Mouse (Mus musculus) heart, embryonic 14.5 days (tissue): ENCODE measurements around the gene Ccdc28b. TPM values are rescaled to one million over a fixed set of nuclear protein-coding genes. Genes with fewer than 3 reads are reported as not detected.

Experiments
- ATAC-seq: fragments of 200-750 bp; cut with Nextera tagmentation; 2 replicates; pipeline ENCODE4 v1.8.0; 2017; ENCODE audit warnings: low read depth, moderate TSS enrichment; ENCODE audit not compliant: insufficient number of reproducible peaks, insufficient read depth, low FRiP score
- H3K27ac ChIP-seq, 2 experiments: fragments of 200-500 bp in 1 of 2; fragments of 300-500 bp in 1 of 2; sonication (generic) in 1 of 2; replicated peaks in 1 of 2; 2 replicates each; pipeline ENCODE4 v1.5.1; 2012 to 2014; ENCODE audit warnings: low read depth in 2 of 2, low read length in 2 of 2, control low read depth in 1 of 2, mild to moderate bottlenecking in 1 of 2, mixed read lengths in 1 of 2; ENCODE audit not compliant: control insufficient read depth in 1 of 2, insufficient read depth in 1 of 2
- H3K27me3 ChIP-seq: fragments of 300-500 bp; sonication (generic); 2 replicates; pipeline ENCODE4 v1.6.1; 2014; ENCODE audit warnings: mild to moderate bottlenecking, low read length, control low read depth; ENCODE audit not compliant: control insufficient read depth, insufficient read depth
- H3K36me3 ChIP-seq: fragments of 300-500 bp; sonication (generic); 2 replicates; pipeline ENCODE4 v1.6.1; 2014; ENCODE audit warnings: mild to moderate bottlenecking, control low read depth, low read length, mixed read lengths; ENCODE audit not compliant: control insufficient read depth, insufficient read depth
- H3K4me1 ChIP-seq, 2 experiments: fragments of 200-500 bp in 1 of 2; fragments of 300-500 bp in 1 of 2; sonication (generic) in 1 of 2; 2 replicates each; pipeline ENCODE4 v1.6.1; 2012 to 2014; ENCODE audit warnings: low read length in 2 of 2, control low read depth in 1 of 2, mixed read lengths in 1 of 2; ENCODE audit not compliant: control insufficient read depth in 2 of 2, insufficient read depth in 2 of 2
- H3K4me2 ChIP-seq: fragments of 300-500 bp; sonication (generic); 2 replicates; pipeline ENCODE4 v1.6.1; 2014; ENCODE audit warnings: mild to moderate bottlenecking, low read length
- H3K4me3 ChIP-seq, 2 experiments: fragments of 200-500 bp in 1 of 2; fragments of 300-500 bp in 1 of 2; sonication (generic) in 1 of 2; 2 replicates each; pipeline ENCODE4 v1.5.1; 2012 to 2014; ENCODE audit warnings: low read length in 2 of 2, mild to moderate bottlenecking in 2 of 2, control low read depth in 1 of 2, low read depth in 1 of 2, moderate library complexity in 1 of 2; ENCODE audit not compliant: control insufficient read depth in 1 of 2, insufficient read depth in 1 of 2
- H3K9ac ChIP-seq: fragments of 300-500 bp; sonication (generic); 2 replicates; pipeline ENCODE4 v1.6.1; 2014; ENCODE audit warnings: mild to moderate bottlenecking, low read length
- H3K9me3 ChIP-seq: fragments of 300-500 bp; sonication (generic); 2 replicates; pipeline ENCODE4 v1.6.1; 2016; ENCODE audit warnings: low read length, control low read depth; ENCODE audit not compliant: control insufficient read depth
- WGBS: fragments of 180-500 bp; shearing (Covaris S2); extraction: QIAGEN DNeasy Blood & Tissue Kit; methylation state at CpG from one replicate; pipeline ENCODE4 v1.1.7; 2014; 5-methylcytosine and 5-hydroxymethylcytosine counted together
- polyA plus RNA-seq: library from polyadenylated mRNA; unstranded; fragments of >200 nt; fragmentation: Nextera tagmentation; extraction: Ambion mirVana; gene quantifications from 2 replicates; pipeline ENCODE4 v1.2.1, GENCODE M21; 2014

The Ccdc28b gene
- polyA plus RNA-seq, 1 experiment from 2014 or later = 53.3 TPM

DNA sequence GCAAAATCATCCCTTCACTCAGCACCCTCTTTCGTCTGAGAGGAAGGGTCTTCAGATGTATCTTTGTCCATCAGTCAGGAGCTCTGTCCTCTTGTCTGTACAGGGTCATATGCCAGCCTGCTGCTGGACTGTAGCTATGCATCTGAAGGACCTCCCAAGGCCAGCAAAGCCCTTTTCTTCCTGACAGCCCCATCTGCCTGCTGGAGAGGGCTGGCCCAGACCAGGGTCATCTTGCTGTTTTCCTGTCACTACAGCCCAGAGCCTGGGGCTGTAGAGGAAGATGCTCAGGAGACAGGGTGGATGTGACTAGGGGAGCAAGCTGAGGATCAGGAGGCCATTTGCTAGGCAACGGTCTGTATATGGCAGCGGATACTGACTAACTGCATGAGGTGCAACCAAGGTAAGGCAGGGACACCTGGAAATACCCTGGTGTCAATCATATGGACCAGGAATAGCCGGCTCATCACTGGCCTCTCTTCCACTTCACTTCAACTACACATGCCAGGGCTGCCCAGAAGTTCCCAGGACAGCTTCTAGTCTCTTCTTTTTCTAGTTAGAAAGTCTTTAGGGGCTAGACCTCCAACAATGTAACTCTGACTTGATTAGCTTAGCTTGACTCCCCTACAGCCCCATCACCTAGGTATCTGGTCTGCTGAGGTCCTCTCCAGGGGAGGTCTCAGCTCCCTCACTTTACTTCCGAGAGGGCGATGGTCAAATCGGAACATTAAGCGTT is 778 bp downstream of the Ccdc28b start:
- Histone ChIP-seq H3K4me2 (peak overlapping the region; percentile 81), H3K4me3 (peak overlapping the region; percentile 65 to 82), H3K27me3 (no peaks in the 10 kb centered on the region), H3K27ac (peak overlapping the region in 1 of 2 experiments; percentile 89; a peak in 2 of 4 replicates), H3K4me1 (peaks cover 21 to 26% of the 10 kb centered on the region in 2 experiments; a peak in 3 of 4 replicates), H3K36me3 (peaks cover 28% of the 10 kb centered on the region), H3K9ac (peak overlapping the region; percentile 78), H3K9me3 (no peaks in the 10 kb centered on the region)
- WGBS = 12% methylated on average over 8 of the region's 8 CpGs
- no peak for ATAC-seq

DNA sequence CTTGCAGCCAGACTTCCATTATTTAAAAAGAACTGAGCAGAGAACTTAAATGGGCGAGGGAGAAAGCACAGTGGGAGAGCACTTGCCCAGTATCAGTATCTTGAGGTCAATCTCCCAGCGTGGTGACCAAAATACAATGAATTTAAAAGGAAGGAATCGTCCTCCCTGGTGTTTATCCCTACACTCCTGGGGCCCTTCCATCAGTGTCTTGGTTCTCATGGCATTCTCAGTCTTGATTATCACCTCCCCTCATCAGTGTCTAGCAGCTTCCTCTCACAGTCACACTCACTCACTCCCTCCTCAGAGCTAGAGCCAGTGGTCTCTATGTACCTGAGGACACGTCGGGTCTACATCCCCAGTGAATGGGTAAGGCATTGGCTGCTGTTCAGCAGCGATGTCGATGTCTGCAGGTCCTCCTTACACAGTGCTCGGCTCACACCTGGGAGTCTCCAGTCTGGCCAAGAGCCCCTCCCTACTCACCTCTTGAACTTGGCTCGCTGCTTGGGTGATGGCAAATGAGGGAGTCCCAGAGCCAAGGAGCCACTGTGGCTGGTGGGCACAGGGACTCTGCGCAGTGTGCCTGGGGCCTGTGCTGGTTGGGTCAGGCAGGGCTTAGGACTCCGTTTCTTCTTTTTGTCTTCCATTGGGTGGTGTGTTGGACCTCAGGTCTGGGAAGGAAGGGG is 1.5 kb downstream of the Ccdc28b start:
- ATAC-seq = no peak
- Histone ChIP-seq H3K27me3 (no peaks in the 10 kb centered on the region), H3K9me3 (no peaks in the 10 kb centered on the region), H3K36me3 (peaks cover 22% of the 10 kb centered on the region), H3K4me3 (peak overlapping the region in 1 of 2 experiments; percentile 65; a peak in 1 of 4 replicates), H3K9ac (no peak overlapping the region), H3K4me1 (peaks cover 22 to 30% of the 10 kb centered on the region in 2 experiments; a peak in 3 of 4 replicates), H3K27ac (no peak overlapping the region; a peak in 1 of 4 replicates), H3K4me2 (peak overlapping the region; percentile 81)
- WGBS = 67% methylated on average over 11 of the region's 11 CpGs

DNA sequence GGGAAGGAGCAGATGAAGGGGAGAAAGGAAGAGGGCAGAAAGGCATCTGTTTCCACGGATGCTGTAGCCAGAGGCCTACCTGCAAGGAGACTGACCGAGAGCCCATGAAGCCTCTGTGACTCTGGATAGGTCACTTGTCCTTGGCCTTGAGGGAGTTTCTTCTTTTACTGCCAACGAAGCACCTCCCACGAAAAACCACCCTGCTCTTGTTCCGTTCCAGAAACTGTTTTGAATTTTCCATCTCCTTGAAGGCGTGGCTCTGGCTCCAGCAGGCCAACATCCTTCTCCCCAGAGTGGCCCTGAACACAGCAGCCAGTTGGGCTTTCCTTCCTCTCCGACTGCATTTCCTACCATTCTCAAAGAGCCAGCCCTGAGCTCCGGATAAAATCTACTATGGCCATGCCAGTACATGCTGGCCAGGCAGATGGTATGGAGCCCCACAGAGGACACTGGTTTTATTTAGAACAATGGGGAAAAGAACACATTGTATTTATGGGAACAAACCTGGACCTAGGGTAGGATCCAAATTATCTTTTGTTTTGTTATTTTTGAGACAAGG is 2.4 kb downstream of the Ccdc28b start:
- no peak for ATAC-seq
- H3K36me3 ChIP-seq = peaks cover 22% of the 10 kb centered on the region
- peak overlapping the region; percentile 24 to 62 for H3K27ac ChIP-seq
- H3K9ac ChIP-seq = no peak overlapping the region
- H3K4me2 ChIP-seq = peak overlapping the region; percentile 32
- no peaks in the 10 kb centered on the region for H3K9me3 ChIP-seq
- H3K4me1 ChIP-seq = peaks cover 22 to 30% of the 10 kb centered on the region in 2 experiments; a peak in 3 of 4 replicates
- H3K27me3 ChIP-seq = no peaks in the 10 kb centered on the region
- WGBS = 64% methylated on average over 8 of the region's 8 CpGs
- H3K4me3 ChIP-seq = no peak overlapping the region

DNA sequence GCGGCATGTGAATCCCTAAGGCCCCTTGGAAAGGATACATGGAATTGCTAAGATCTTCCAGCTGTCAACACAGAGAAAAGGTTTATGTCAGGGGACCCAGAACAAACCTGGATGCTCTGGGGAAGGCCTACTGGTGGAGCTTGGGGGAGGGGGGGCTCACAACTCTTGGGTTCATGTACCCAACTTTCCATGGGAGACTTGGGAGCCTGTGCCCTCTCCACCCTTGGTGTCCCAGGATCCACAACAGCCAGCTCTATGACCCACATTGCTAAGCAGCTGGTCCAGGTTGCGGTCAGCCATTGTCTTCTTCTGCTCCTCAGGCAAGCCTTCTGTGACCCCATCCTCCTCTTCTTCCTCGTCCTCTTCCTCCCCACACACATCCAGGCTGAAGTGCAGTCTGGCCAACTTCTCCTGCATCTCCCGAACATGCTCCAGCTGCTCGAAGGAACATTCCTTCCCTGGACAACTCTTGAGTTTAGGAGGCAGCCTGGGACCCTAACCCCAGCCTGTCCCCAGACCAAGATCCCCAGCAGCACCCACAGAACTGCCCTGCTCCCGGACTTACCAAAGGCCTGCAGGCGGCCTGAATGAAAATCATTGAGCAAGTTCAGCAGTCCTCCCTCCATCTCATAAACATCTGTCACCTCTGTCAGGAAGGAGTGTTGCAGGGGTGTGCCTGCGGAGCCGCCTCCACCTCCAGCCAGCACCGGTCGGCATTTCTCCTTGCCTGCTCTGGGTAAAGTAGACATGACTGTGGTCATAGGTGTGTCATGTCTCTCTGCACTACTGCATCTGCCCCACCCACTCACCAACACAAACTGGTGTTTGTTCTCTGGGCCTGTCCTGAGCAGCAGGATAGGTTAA is 3.1 kb downstream of the Ccdc28b start:
- peak overlapping the region; percentile 8; the same call in 1 of the 2 replicates for H3K9ac ChIP-seq
- no peaks in the 10 kb centered on the region for H3K9me3 ChIP-seq
- 81% methylated on average over 11 of the region's 11 CpGs for WGBS
- no peaks in the 10 kb centered on the region for H3K27me3 ChIP-seq
- H3K36me3 ChIP-seq = peaks cover 24% of the 10 kb centered on the region
- H3K27ac ChIP-seq = peak overlapping the region in 1 of 2 experiments; percentile 62
- no peak for ATAC-seq
- peak overlapping the region; percentile 32 for H3K4me2 ChIP-seq
- peaks cover 22 to 29% of the 10 kb centered on the region in 2 experiments; a peak in 3 of 4 replicates for H3K4me1 ChIP-seq
- H3K4me3 ChIP-seq = no peak overlapping the region

DNA sequence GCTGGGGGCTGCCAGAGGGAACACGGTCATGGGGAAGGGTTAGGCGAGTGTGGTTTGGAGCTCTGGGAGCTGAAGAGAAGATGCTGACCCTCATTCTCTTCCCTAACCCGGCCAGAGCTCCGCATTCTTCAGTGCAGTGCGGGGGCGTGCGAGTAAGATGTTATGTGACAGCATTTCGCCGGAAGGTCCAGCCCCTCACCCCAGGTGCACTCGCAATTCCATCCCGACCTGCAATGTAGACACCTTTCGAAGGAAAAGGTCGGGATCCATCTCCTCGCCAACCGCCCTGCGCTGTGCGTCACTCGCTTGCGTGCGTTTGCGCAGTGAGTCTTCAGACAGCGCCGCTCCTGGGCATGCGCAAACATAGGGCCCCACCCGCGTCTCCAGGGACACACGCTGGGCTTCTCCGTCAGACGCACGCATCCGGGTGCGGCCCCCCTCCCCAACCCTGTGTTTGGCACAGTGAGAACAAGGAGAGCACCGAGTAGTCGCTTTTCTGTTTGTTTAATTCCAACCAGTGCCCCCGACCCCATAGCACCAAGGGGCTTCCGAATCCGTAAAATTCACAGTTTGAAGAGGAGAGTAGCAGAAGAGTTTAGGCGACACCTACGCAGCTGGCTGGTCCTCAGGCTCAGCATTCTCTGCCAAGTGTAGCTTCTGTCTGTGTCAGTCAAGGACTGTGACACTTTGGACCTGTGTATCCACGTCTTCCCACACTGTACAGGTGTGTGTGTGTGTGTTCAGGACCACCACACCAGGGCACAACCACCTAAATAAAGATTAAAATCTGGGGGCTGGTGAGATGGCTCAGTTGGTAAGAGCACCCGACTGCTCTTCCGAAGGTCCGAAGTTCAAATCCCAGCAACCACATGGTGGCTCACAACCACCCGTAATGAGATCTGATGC is 4.7 kb downstream of the Ccdc28b start, which contains the start of gene Iqcc:
Gene Iqcc, minus strand, starts transcription at position 314 of the 906 bp plus-strand sequence.
- H3K9me3 ChIP-seq = no peaks in the 10 kb centered on the region
- peak within 1 kb of the TSS; percentile 86 for H3K9ac ChIP-seq
- H3K4me2 ChIP-seq = peak within 1 kb of the TSS; percentile 94
- peaks cover 14 to 23% of the 10 kb centered on the region in 2 experiments; a peak in 3 of 4 replicates for H3K4me1 ChIP-seq
- peak within 1 kb of the TSS; percentile 66 to 71 for H3K4me3 ChIP-seq
- peaks cover 27% of the 10 kb centered on the region for H3K36me3 ChIP-seq
- WGBS = 3% methylated on average over 43 of the region's 44 CpGs
- peak within 1 kb of the TSS; percentile 73 to 82 for H3K27ac ChIP-seq
- peak; percentile 85 for ATAC-seq
- no peaks in the 10 kb centered on the region for H3K27me3 ChIP-seq

DNA sequence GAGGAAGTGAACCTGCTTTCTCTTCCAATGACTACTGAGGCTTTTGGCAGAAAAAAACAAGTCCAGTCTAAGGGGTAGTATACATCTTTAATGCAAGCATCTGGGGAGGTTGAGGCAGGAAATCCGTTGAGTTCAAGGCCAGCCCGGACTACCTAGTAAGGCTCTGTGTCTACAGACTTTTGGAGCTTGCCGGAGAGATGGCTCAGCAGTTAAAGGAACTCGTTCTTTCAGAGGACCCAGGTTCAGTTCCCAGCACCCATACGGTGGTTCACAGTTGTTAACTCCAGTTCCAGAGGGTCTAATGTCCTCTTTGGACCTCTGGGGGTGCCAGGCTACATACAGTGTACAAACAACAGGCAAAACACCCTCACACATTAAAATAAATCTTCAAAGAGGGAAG is 5.7 kb downstream of the Ccdc28b start:
- Histone ChIP-seq H3K4me3 (peak overlapping the region; percentile 66 to 71), H3K36me3 (peaks cover 27% of the 10 kb centered on the region), H3K9ac (peak overlapping the region; percentile 86), H3K9me3 (no peaks in the 10 kb centered on the region), H3K4me1 (peaks cover 16 to 24% of the 10 kb centered on the region in 2 experiments), H3K27ac (peak overlapping the region in 1 of 2 experiments; percentile 82; a peak in 1 of 4 replicates), H3K27me3 (no peaks in the 10 kb centered on the region), H3K4me2 (peak overlapping the region; percentile 94)
- ATAC-seq = no peak
- 95% methylated on average over 5 of the region's 5 CpGs for WGBS
